Mouse (Mus musculus): ENCODE measurements at regions not wholly inside any gene's neighbourhood (a gene's known extent, or its start where the extent isn't known, plus 50 kb on each side); places are given as distances from the start of the nearest gene placed in this dataset.
A peak's percentile ranks its signal among the peaks of the same experiment; 100 is the strongest.
"Not testable (repeated sequence)": the region's sequence is repeated elsewhere in the genome, so short reads cannot be mapped to it uniquely, and the experiment has no call there.

DNA sequence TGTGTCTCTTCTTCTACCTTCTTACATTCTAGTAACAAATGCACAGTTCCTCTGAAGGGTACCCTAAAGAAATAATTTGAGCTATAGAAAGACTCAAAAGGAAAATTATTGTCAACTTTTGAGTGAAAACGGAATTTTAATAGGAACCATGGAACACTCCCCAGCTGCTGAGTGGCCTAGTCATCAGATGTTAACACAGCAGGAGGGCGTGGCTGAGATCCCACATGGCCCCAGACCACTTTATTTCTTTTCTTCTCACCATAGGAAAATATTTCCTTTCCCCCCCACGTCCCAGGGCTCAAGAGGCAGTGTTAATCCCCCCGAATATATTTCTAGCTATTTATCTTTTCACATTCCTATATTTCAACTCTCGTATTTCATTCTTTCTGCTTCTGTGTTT, 1977.6 kb downstream of the 9330182O14Rik start:
- no peaks in the 10 kb centered on the region for H3K36me3 ChIP-seq (ENCODE audit: control insufficient read depth, insufficient read depth, low read length)
- no peak overlapping the region for H3K9ac ChIP-seq (replicated peaks; ENCODE audit: low read depth, low read length)
- H3K4me1 ChIP-seq (ENCODE audit: control insufficient read depth, insufficient read depth, low read length): no peaks in the 10 kb centered on the region
- H3K27me3 ChIP-seq (ENCODE audit: control insufficient read depth, insufficient read depth, low read length): no peaks in the 10 kb centered on the region
- no peak for ATAC-seq (ENCODE audit: low read depth)
- H3K4me2 ChIP-seq (ENCODE audit: low read depth, low read length): no peak overlapping the region
- H3K9me3 ChIP-seq (ENCODE audit: control insufficient read depth, low read length): no peaks in the 10 kb centered on the region
- H3K4me3 ChIP-seq (ENCODE audit: low read depth, low read length): no peak overlapping the region
- WGBS: 71% methylated on average over 5 of the region's 5 CpGs
- H3K27ac ChIP-seq (ENCODE audit: low read depth, low read length): no peak overlapping the region

- no peak overlapping the region for H3K9ac ChIP-seq (replicated peaks; ENCODE audit: low read depth, low read length)
- ATAC-seq (ENCODE audit: low read depth): no peak
- no peak overlapping the region for H3K4me3 ChIP-seq (ENCODE audit: low read depth, low read length)
- H3K4me1 ChIP-seq (ENCODE audit: control insufficient read depth, insufficient read depth, low read length): no peaks in the 10 kb centered on the region
- no peak overlapping the region for H3K27ac ChIP-seq (ENCODE audit: low read depth, low read length)
- no peaks in the 10 kb centered on the region for H3K36me3 ChIP-seq (ENCODE audit: control insufficient read depth, insufficient read depth, low read length)
- 91% methylated on average over 1 of the region's 1 CpGs for WGBS
- no peak overlapping the region for H3K4me2 ChIP-seq (ENCODE audit: low read depth, low read length)
- no peaks in the 10 kb centered on the region for H3K27me3 ChIP-seq (ENCODE audit: control insufficient read depth, insufficient read depth, low read length)
- no peaks in the 10 kb centered on the region for H3K9me3 ChIP-seq (ENCODE audit: control insufficient read depth, low read length)
Measured at GRCm38 (mm10) chr15:42127471-42127870, 1993.3 kb downstream of the 9330182O14Rik start.

- ATAC-seq (ENCODE audit: low read depth): no peak
- Histone ChIP-seq H3K27me3 (ENCODE audit: control insufficient read depth, insufficient read depth, low read length) (no peaks in the 10 kb centered on the region), H3K9ac (replicated peaks; ENCODE audit: low read depth, low read length) (no peak overlapping the region), H3K4me2 (ENCODE audit: low read depth, low read length) (no peak overlapping the region), H3K4me3 (ENCODE audit: low read depth, low read length) (no peak overlapping the region), H3K27ac (ENCODE audit: low read depth, low read length) (no peak overlapping the region), H3K9me3 (ENCODE audit: control insufficient read depth, low read length) (no peaks in the 10 kb centered on the region), H3K4me1 (ENCODE audit: control insufficient read depth, insufficient read depth, low read length) (no peaks in the 10 kb centered on the region), H3K36me3 (ENCODE audit: control insufficient read depth, insufficient read depth, low read length) (no peaks in the 10 kb centered on the region)
- WGBS: 97% methylated on average over 3 of the region's 3 CpGs
Measured at GRCm38 (mm10) chr15:42128976-42129375, 1994.8 kb downstream of the 9330182O14Rik start.

DNA sequence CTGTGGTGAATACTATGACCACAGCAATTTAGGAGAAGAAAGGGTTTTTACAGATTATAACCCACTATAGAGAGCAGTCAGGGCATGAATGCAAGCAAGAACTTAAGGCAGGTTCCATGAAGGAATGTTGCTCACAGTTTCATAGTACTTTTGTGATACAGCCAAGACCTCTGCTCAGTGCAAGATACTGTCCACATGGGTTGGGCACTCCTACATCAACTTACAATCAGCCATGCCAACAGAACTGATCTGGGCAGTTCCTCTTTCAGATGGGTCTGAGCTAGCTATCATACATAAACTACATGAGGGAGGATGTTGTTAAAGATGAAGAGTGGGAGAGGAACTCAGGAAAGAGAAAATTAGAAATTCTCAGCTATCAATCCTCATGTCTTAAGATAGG, 2032.4 kb downstream of the 9330182O14Rik start:
- H3K27me3 ChIP-seq (ENCODE audit: control insufficient read depth, insufficient read depth, low read length): no peaks in the 10 kb centered on the region
- H3K4me1 ChIP-seq (ENCODE audit: control insufficient read depth, insufficient read depth, low read length): no peaks in the 10 kb centered on the region
- H3K4me3 ChIP-seq (ENCODE audit: low read depth, low read length): no peak overlapping the region
- no peaks in the 10 kb centered on the region for H3K36me3 ChIP-seq (ENCODE audit: control insufficient read depth, insufficient read depth, low read length)
- no peak overlapping the region for H3K4me2 ChIP-seq (ENCODE audit: low read depth, low read length)
- no peak overlapping the region for H3K27ac ChIP-seq (ENCODE audit: low read depth, low read length)
- ATAC-seq (ENCODE audit: low read depth): no peak
- H3K9ac ChIP-seq (replicated peaks; ENCODE audit: low read depth, low read length): no peak overlapping the region
- no peaks in the 10 kb centered on the region for H3K9me3 ChIP-seq (ENCODE audit: control insufficient read depth, low read length)

GRCm38 (mm10) chr15:42177766-42178165, 2043.6 kb downstream of the 9330182O14Rik start:
- H3K4me3 ChIP-seq (ENCODE audit: low read depth, low read length); H3K27me3 ChIP-seq (ENCODE audit: control insufficient read depth, insufficient read depth, low read length); H3K36me3 ChIP-seq (ENCODE audit: control insufficient read depth, insufficient read depth, low read length); H3K9ac ChIP-seq (replicated peaks; ENCODE audit: low read depth, low read length); H3K9me3 ChIP-seq (ENCODE audit: control insufficient read depth, low read length); H3K4me1 ChIP-seq (ENCODE audit: control insufficient read depth, insufficient read depth, low read length); H3K4me2 ChIP-seq (ENCODE audit: low read depth, low read length); H3K27ac ChIP-seq (ENCODE audit: low read depth, low read length); ATAC-seq (ENCODE audit: low read depth): not testable (repeated sequence)
- 81% methylated on average over 1 of the region's 1 CpGs for WGBS

GRCm38 (mm10) chr15:42207187-42207846, 2073.2 kb downstream of the 9330182O14Rik start:
- no peaks in the 10 kb centered on the region for H3K4me1 ChIP-seq (ENCODE audit: control insufficient read depth, insufficient read depth, low read length)
- H3K36me3 ChIP-seq (ENCODE audit: control insufficient read depth, insufficient read depth, low read length): no peaks in the 10 kb centered on the region
- H3K27ac ChIP-seq (ENCODE audit: low read depth, low read length): no peak overlapping the region
- no peak overlapping the region for H3K9ac ChIP-seq (replicated peaks; ENCODE audit: low read depth, low read length)
- H3K4me2 ChIP-seq (ENCODE audit: low read depth, low read length): no peak overlapping the region
- H3K4me3 ChIP-seq (ENCODE audit: low read depth, low read length): no peak overlapping the region
- no peaks in the 10 kb centered on the region for H3K9me3 ChIP-seq (ENCODE audit: control insufficient read depth, low read length)
- 39% methylated on average over 5 of the region's 5 CpGs for WGBS
- ATAC-seq (ENCODE audit: low read depth): peak; percentile 82
- H3K27me3 ChIP-seq (ENCODE audit: control insufficient read depth, insufficient read depth, low read length): no peaks in the 10 kb centered on the region

- Histone ChIP-seq H3K36me3 (ENCODE audit: control insufficient read depth, insufficient read depth, low read length) (no peaks in the 10 kb centered on the region), H3K27ac (ENCODE audit: low read depth, low read length) (no peak overlapping the region), H3K27me3 (ENCODE audit: control insufficient read depth, insufficient read depth, low read length) (no peaks in the 10 kb centered on the region), H3K9ac (replicated peaks; ENCODE audit: low read depth, low read length) (no peak overlapping the region), H3K4me3 (ENCODE audit: low read depth, low read length) (no peak overlapping the region), H3K4me1 (ENCODE audit: control insufficient read depth, insufficient read depth, low read length) (no peaks in the 10 kb centered on the region), H3K9me3 (ENCODE audit: control insufficient read depth, low read length) (no peaks in the 10 kb centered on the region), H3K4me2 (ENCODE audit: low read depth, low read length) (no peak overlapping the region)
- WGBS: 93% methylated on average over 11 of the region's 11 CpGs
- ATAC-seq (ENCODE audit: low read depth): no peak
Measured at GRCm38 (mm10) chr15:42219496-42219895, 2085.3 kb downstream of the 9330182O14Rik start.

DNA sequence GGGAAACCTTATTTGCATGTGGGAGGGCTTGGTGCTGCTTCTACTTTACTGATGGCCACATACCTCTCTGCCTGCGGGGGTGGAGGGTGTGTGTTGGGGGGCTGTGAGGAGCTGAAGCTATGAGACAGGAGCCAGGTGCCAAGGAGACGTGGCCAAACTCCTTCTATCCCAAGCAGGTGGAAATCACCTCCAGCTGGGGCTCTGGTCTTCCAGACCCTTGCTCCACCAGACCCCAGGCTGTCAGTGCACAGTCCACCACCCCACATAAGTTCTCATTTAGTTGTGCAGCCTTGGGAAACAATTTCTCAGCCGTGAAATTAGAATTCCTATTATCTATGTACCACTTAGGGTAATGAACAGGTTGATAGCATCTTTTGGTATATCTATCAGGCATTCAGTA, 2085.8 kb downstream of the 9330182O14Rik start:
- 80% methylated on average over 3 of the region's 3 CpGs for WGBS
- no peaks in the 10 kb centered on the region for H3K9me3 ChIP-seq (ENCODE audit: control insufficient read depth, low read length)
- no peak overlapping the region for H3K9ac ChIP-seq (replicated peaks; ENCODE audit: low read depth, low read length)
- no peaks in the 10 kb centered on the region for H3K4me1 ChIP-seq (ENCODE audit: control insufficient read depth, insufficient read depth, low read length)
- no peaks in the 10 kb centered on the region for H3K36me3 ChIP-seq (ENCODE audit: control insufficient read depth, insufficient read depth, low read length)
- H3K27ac ChIP-seq (ENCODE audit: low read depth, low read length): no peak overlapping the region
- ATAC-seq (ENCODE audit: low read depth): no peak
- no peak overlapping the region for H3K4me2 ChIP-seq (ENCODE audit: low read depth, low read length)
- no peak overlapping the region for H3K4me3 ChIP-seq (ENCODE audit: low read depth, low read length)
- no peaks in the 10 kb centered on the region for H3K27me3 ChIP-seq (ENCODE audit: control insufficient read depth, insufficient read depth, low read length)

- Histone ChIP-seq H3K27ac (ENCODE audit: low read depth, low read length) (no peak overlapping the region), H3K4me2 (ENCODE audit: low read depth, low read length) (no peak overlapping the region), H3K9ac (replicated peaks; ENCODE audit: low read depth, low read length) (no peak overlapping the region), H3K27me3 (ENCODE audit: control insufficient read depth, insufficient read depth, low read length) (no peaks in the 10 kb centered on the region), H3K4me3 (ENCODE audit: low read depth, low read length) (no peak overlapping the region), H3K4me1 (ENCODE audit: control insufficient read depth, insufficient read depth, low read length) (no peaks in the 10 kb centered on the region), H3K36me3 (ENCODE audit: control insufficient read depth, insufficient read depth, low read length) (no peaks in the 10 kb centered on the region), H3K9me3 (ENCODE audit: control insufficient read depth, low read length) (no peaks in the 10 kb centered on the region)
- no peak for ATAC-seq (ENCODE audit: low read depth)
- WGBS: 63% methylated on average over 1 of the region's 1 CpGs
Measured at GRCm38 (mm10) chr15:42225006-42225405, 2090.8 kb downstream of the 9330182O14Rik start.

Measured in neural tube, embryonic 14.5 days (tissue).